Mouse (Mus musculus): ENCODE results near the gene Clcnka. TPM values are rescaled to one million over a fixed set of nuclear protein-coding genes. Genes with fewer than 3 reads are reported as not detected.

Gene Clcnka
- not detected in 2 replicates for total RNA-seq (2017)

DNA sequence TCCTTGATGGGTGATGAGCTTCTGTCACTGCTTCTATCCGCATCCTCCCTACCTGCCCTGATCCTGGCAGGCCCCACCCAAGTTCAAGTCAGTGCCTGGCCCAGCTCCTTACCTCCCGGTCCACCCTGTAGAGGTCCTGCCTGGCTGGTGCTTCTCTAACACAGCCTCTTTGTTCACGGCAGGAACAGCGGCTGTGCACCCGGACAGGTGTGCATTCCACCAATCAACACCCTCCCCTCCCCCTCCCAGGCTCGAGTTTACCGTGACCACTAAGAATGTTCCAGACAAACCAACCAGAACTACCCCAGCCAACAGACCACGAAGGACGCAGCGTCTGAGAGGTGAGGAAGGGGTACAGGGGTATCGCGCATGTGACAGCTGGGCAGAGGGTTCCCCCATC is at the start of gene Clcnka:
Gene Clcnka, minus strand, starts transcription at position 180 of the 400 bp plus-strand sequence.
- ATAC-seq (replicated peaks in 1 of 2; ENCODE audit: insufficient read depth in 1 of 2, low FRiP score in 2 of 2, low TSS enrichment in 1 of 2, low read depth in 1 of 2, poor library complexity in 2 of 2, severe bottlenecking in 2 of 2) = no peak

GRCm38 (mm10) chr4:141446211-141446610 is 47.7 kb upstream of the Clcnka start:
- no peak for ATAC-seq (replicated peaks in 1 of 2; ENCODE audit: insufficient read depth in 1 of 2, low FRiP score in 2 of 2, low TSS enrichment in 1 of 2, low read depth in 1 of 2, poor library complexity in 2 of 2, severe bottlenecking in 2 of 2)

GRCm38 (mm10) chr4:141445328-141445720 is 46.8 kb upstream of the Clcnka start:
- no peak for ATAC-seq (replicated peaks in 1 of 2; ENCODE audit: insufficient read depth in 1 of 2, low FRiP score in 2 of 2, low TSS enrichment in 1 of 2, low read depth in 1 of 2, poor library complexity in 2 of 2, severe bottlenecking in 2 of 2)

GRCm38 (mm10) chr4:141444451-141445327 is 46.2 kb upstream of the Clcnka start, which contains the start of gene Zbtb17:
Zbtb17 (plus strand) TSS chr4:141444654.
- ATAC-seq (replicated peaks in 1 of 2; ENCODE audit: insufficient read depth in 1 of 2, low FRiP score in 2 of 2, low TSS enrichment in 1 of 2, low read depth in 1 of 2, poor library complexity in 2 of 2, severe bottlenecking in 2 of 2) = peak; percentile 89 to 91

GRCm38 (mm10) chr4:141443641-141444429 is 45.3 kb upstream of the Clcnka start:
- no peak for ATAC-seq (replicated peaks in 1 of 2; ENCODE audit: insufficient read depth in 1 of 2, low FRiP score in 2 of 2, low TSS enrichment in 1 of 2, low read depth in 1 of 2, poor library complexity in 2 of 2, severe bottlenecking in 2 of 2)

DNA sequence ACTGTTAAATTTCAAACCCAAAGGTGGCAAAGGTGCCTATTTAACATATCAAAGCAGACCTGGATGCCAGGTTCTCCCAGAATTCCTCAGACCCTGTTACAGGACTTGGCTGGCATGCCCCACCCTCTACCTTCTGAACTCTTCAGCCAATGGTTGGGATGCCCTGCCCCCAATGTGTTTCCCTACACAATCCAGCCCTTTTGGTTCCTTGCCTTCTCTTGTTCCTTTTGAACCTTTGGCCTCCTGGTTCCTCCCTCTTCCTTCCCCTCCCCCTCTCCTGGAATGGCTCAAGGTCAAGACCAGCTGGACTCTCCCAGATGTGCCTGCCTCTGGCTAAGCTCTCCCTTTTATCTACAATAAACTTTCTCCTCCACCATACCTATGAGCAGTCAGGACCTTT is 42.4 kb upstream of the Clcnka start:
- no peak for ATAC-seq (replicated peaks in 1 of 2; ENCODE audit: insufficient read depth in 1 of 2, low FRiP score in 2 of 2, low TSS enrichment in 1 of 2, low read depth in 1 of 2, poor library complexity in 2 of 2, severe bottlenecking in 2 of 2)

GRCm38 (mm10) chr4:141439083-141439803 is 40.7 kb upstream of the Clcnka start:
- ATAC-seq (replicated peaks in 1 of 2; ENCODE audit: insufficient read depth in 1 of 2, low FRiP score in 2 of 2, low TSS enrichment in 1 of 2, low read depth in 1 of 2, poor library complexity in 2 of 2, severe bottlenecking in 2 of 2) = no peak

DNA sequence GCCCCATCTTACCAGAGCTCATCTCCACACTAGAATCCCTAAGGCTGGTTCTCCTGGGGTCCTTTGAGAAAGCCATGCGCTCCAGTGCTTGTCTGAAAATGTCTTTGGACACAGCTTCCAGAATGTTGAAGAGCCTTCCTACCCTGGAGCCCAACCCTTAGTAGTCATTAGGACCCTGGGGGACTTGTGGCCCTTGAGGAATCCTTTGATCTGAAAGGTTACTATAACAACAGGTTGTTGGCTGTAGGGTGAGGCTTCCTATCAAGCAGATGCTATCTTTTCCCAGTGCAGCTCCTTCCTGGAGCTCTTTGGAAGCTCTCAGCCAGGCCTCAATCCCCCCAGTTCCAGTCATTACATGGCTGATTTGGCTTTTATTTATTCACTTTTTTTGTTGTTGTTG is 37.5 kb upstream of the Clcnka start, which contains the start of gene Srarp:
Gene Srarp, minus strand, starts transcription at position 132 of the 400 bp plus-strand sequence.
- no peak for ATAC-seq (replicated peaks in 1 of 2; ENCODE audit: insufficient read depth in 1 of 2, low FRiP score in 2 of 2, low TSS enrichment in 1 of 2, low read depth in 1 of 2, poor library complexity in 2 of 2, severe bottlenecking in 2 of 2)

DNA sequence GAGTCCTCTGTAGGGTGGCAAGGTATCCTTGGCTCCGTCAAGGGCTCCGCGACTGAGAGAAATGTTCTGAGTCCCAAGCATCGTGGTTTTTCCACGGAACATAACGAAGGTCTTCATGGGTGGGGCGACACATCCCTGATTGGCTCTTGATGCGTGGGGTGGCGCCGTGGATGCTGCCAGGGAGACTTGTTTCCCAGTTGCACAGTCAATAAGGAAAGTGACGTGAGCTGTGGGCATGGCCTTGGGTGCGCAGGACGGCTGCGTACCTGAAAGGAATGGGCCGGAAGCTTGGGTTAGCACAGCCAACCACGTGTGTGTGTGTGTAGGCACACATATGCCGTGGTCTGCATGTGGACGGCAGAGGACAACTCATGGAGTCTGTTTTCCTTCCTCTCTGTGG is 34.7 kb upstream of the Clcnka start:
- no peak for ATAC-seq (replicated peaks in 1 of 2; ENCODE audit: insufficient read depth in 1 of 2, low FRiP score in 2 of 2, low TSS enrichment in 1 of 2, low read depth in 1 of 2, poor library complexity in 2 of 2, severe bottlenecking in 2 of 2)

DNA sequence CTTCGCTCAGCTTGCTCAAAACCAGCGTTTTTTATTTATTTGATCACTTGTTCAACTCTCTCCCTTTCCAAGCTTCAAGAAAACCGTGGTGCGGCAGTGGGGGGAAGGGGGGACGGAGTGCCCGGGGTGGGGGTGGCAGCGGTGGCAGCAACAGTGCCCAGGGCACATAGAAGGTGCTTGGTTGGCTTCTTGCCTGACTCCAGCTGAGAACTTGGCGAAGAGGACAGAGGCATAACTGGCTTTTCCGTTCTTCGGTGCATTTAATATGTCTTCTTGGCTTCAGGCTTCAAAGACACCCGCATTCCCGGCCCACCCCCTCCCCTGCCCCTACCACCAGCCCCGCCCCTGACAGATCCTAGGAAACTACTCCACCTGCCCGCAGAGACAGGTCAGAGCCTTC is 34.1 kb upstream of the Clcnka start:
- ATAC-seq (replicated peaks in 1 of 2; ENCODE audit: insufficient read depth in 1 of 2, low FRiP score in 2 of 2, low TSS enrichment in 1 of 2, low read depth in 1 of 2, poor library complexity in 2 of 2, severe bottlenecking in 2 of 2) = no peak

GRCm38 (mm10) chr4:141430997-141431396 is 32.5 kb upstream of the Clcnka start:
- peak; percentile 35 to 89; a peak in 3 of 4 replicates for ATAC-seq (replicated peaks in 1 of 2; ENCODE audit: insufficient read depth in 1 of 2, low FRiP score in 2 of 2, low TSS enrichment in 1 of 2, low read depth in 1 of 2, poor library complexity in 2 of 2, severe bottlenecking in 2 of 2)

- ATAC-seq (replicated peaks in 1 of 2; ENCODE audit: insufficient read depth in 1 of 2, low FRiP score in 2 of 2, low TSS enrichment in 1 of 2, low read depth in 1 of 2, poor library complexity in 2 of 2, severe bottlenecking in 2 of 2) = no peak
Observed at GRCm38 (mm10) chr4:141429847-141430246, 31.3 kb upstream of the Clcnka start.

DNA sequence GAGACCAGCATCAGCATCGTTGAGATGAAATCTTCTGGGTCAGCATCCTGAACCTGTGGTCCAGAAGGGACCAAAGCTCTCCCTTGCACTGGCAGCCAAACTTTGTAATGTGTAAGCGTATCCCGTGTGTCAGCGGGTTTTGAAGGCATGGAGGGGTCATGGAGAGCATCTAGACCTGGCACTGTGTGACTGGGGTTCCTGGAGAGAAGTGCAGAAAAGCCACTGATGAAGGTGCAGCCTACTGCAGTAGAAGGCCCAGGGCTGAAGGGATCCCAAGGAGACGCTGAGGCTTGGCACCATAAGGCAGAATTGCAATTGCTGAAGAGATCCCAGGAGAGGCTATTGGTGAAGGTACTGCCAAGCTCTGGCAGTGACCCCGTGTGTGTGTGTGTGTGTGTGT is 30.9 kb upstream of the Clcnka start:
- ATAC-seq (replicated peaks in 1 of 2; ENCODE audit: insufficient read depth in 1 of 2, low FRiP score in 2 of 2, low TSS enrichment in 1 of 2, low read depth in 1 of 2, poor library complexity in 2 of 2, severe bottlenecking in 2 of 2) = no peak

GRCm38 (mm10) chr4:141427921-141428320 is 29.4 kb upstream of the Clcnka start:
- ATAC-seq (replicated peaks in 1 of 2; ENCODE audit: insufficient read depth in 1 of 2, low FRiP score in 2 of 2, low TSS enrichment in 1 of 2, low read depth in 1 of 2, poor library complexity in 2 of 2, severe bottlenecking in 2 of 2) = no peak

DNA sequence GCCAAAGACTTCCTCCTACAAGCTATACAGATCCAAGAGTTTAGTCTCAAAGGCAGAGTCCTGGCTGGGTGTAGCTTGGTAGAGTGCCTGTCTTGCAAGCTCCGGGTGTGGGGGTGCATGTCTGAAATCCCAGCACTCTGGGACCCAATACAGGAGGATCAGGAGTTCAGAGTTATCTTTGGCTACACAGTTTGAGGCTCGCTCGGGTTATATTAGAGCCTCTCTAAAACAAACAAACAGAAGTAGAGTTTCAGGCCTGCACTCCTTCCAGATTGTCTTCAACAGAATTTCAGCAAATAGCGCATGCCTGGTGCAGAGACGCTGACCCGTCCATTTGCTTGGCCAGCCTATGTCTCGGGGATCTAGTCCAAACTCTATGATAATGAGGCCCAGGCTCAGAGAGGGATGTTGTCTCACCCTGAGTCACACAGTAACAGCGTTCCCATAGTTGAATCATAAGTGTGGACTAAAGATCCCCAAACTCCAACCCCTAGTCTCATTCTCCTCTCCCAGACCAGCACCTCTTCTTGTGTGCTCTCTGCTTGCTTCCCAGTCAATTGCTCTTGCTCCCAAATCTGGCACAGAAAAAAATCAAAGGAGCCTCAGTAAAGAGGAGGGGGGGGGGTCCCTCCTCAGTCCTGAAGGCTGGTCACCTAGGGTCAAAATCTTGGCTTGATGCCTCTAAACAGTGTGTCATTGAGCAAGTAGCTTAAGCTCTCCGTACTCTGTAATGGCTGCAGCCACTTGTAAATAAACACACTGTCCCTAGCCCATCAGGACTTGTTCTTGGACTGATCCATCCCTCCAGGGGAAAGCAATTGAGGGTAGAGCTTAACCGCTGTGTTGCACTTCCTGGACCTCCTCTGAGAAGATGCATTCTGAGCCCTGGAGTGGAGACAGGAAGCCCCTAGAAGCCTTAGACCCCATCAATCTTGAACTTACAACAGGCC is 28.5 kb upstream of the Clcnka start:
- ATAC-seq (replicated peaks in 1 of 2; ENCODE audit: insufficient read depth in 1 of 2, low FRiP score in 2 of 2, low TSS enrichment in 1 of 2, low read depth in 1 of 2, poor library complexity in 2 of 2, severe bottlenecking in 2 of 2) = no peak

Data from hematopoietic stem cell, adult 5-6 weeks (primary cell).